Mouse (Mus musculus) heart, adult 2 months (tissue): ENCODE results near the gene Tom1.

Source experiments
- CTCF ChIP-seq: fragments of 200-600 bp; IDR thresholded peaks from 2 replicates; pipeline ENCODE4 v1.8.1; 2022; ENCODE audit warnings: antibody characterized with exemption, mild to moderate bottlenecking, moderate library complexity
- EP300 ChIP-seq: fragments of 200-500 bp; IDR thresholded peaks from 2 replicates; pipeline ENCODE4 v1.6.1; 2011; ENCODE audit warnings: low read depth, low read length, control low read depth; ENCODE audit not compliant: insufficient read depth
- POLR2A ChIP-seq: fragments of 200-500 bp; IDR thresholded peaks from 2 replicates; pipeline ENCODE4 v1.6.1; 2011; ENCODE audit warnings: mild to moderate bottlenecking, low read depth, low read length, control low read depth; ENCODE audit not compliant: insufficient read depth

- TF ChIP-seq EP300 (no peak), CTCF (no peak), POLR2A (no peak)
Observed at GRCm38 (mm10) chr8:75039754-75040153, 6.2 kb downstream of the Tom1 start.
